In genomic region chr17:36843696-36844095, GRCm38 (mm10) we compare ENCODE assay signal across 1 mouse cellular context.
TF ChIP-seq lines count a peak whose summit lies in the region.

No protein-coding gene starts in this region.

TF ChIP-seq in ES-E14, 5 proteins besides CTCF, POLR2A, EP300 and RAD21:
- TF ChIP-seq ZC3H11A (IDR thresholded peaks at IDR 0.05; ENCODE audit: borderline replicate concordance, low read depth, low read length) (no peak), CHD2 (IDR thresholded peaks at IDR 0.05; ENCODE audit: low read depth, low read length) (no peak), ZNF384 (IDR thresholded peaks at IDR 0.05; ENCODE audit: low read depth, low read length) (no peak), MAFK (IDR thresholded peaks at IDR 0.05; ENCODE audit: insufficient read depth, low read depth, low read length) (no peak), HCFC1 (IDR thresholded peaks at IDR 0.05; ENCODE audit: borderline replicate concordance, insufficient read depth, low read length) (no peak)
